Mouse (Mus musculus) adrenal gland, postnatal 25 days (tissue): Measurements from ENCODE around the gene Gfod2. TPM values are rescaled to one million over a fixed set of nuclear protein-coding genes. Genes with fewer than 3 reads are reported as not detected.

Source experiments
- DNase-seq: peaks from one replicate; pipeline ENCODE4 v3.0.0; 2021; ENCODE audit warnings: mixed read lengths
- long read RNA-seq: library from polyadenylated mRNA; stranded (forward); transcript quantifications from one replicate; pipeline ENCODE4 v2.0.0, GENCODE M21; 2021
- total RNA-seq: library from RNA; stranded (reverse); gene quantifications from 2 replicates; pipeline ENCODE4 v1.2.3, GENCODE M21; 2021

The Gfod2 gene
- total RNA-seq = 9.3 and 9.6 TPM in 2 replicates
- long read RNA-seq, full-length matches to known transcripts = 16 of 19 reads
- long read RNA-seq, partial matches to known transcripts = 0 of 19 reads
- long read RNA-seq, other reads (novel, unspliced or antisense) = 3 of 19 reads

DNA sequence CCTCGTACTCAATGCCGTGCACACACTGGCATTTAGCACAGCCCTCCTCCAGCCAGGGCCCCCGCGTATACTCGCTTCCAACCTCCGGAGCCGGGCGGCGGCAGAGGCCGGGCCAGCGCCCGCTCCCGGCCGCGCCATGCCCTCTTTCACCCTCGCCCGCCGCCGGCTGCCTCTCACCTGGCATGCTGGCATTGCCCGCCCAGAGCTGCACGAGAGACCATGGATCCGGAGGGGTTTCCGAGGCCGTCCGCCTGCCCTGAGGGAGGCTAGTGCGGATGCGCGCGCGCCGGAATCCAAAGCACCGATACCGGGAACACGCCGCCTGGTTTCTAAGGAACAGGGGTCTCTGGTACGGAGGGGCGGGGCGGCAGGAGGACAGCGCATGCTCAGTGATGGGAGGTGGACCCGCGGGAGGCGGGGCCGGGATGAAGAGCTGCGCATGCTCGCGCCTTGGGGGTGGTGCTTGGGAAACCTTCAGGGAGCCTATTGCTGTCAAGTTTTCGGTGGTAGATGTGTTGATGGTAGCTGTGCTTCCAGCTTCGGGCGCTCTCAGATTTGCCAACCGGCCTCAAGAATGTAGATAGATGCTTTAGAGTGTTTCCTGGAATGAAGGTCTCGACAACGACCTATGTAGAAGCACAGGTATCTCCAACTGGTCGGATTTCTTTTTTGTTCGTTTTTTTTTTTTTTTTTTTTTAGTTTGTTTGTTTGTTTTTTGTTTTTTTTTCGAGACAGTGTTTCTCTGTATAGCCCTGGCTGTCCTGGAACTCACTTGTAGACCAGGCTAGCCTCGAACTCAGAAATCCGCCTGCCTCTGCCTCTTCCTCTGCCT lies at the start of gene Gfod2:
Gene Gfod2, minus strand, starts transcription at position 388 of the 832 bp plus-strand sequence.
- peak; percentile 99 for DNase-seq

DNA sequence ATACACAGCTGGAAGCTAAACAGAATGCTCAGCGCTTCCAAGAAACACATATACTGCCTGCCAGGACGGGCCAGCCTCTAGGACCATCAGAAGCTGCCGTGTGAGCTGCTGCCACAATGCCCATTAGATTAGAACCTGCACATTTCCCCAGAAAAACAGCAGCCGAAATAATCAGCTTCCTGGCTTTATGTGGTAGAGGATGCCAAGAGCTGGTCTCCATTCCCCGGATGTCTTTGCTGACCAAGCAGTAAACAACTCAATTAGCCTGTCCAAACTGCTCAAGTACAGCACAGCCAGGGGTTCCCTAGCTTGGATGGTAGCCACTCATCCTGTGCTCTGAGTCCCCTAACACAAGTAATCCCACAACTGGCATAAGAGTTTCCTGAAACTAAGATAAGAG lies 49.3 kb upstream of the Gfod2 start:
- DNase-seq = no peak

DNA sequence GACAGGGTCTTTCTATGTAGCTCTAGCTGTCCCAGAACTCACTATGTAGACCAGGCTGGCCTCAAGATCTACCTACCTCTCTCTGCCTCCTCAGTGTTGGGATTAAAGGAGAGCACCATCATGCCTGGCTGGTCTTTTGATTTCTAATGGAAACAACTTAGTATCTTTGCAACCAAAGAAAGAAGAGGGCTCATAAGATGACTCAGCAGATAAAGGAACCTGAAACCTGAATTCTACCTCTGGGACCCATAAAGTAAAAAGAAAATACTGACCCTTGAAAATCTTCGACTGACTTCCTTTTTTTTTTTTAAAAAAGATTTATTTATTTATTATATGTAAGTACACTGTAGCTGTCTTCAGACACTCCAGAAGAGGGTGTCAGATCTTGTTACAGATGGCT lies 47.5 kb upstream of the Gfod2 start:
- DNase-seq = no peak

DNA sequence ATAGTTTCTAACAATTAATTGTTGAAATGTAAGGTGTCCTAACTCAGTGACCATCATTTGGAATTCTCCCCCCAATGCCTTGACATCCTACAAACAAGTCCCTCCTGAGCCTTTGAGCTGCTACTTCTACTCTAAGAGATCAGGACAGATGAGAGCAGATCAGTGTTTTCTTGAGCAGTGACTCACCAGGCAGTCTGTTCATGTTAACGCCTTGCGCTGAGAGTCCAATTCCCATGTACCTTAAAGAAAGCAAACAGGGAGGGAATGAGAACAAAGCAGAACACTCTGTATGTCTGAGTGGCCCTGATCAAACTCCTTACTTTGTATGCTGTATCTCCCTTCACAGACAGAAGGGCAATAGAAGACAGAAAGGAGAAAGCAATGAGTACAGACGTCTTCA lies 46.9 kb upstream of the Gfod2 start:
- DNase-seq = no peak

DNA sequence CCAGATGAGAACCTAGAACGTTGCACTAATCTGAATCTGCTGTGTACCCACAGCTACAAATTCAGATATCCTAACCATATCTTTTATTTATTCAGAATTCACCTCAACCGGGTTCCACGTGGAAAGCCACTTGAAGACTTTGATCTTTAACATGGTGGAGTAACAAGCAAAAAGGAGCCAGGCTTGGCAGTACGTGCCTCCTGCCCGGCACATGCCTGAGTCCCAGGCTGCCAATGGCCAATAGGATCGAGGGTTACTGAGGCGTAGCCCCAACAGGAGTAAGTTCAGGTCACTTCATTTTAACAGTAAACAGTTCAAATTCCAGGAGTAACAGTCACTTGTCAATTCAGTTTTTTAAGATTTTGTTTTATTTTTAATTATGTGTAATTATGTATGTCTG lies 46.3 kb upstream of the Gfod2 start:
- no peak for DNase-seq

DNA sequence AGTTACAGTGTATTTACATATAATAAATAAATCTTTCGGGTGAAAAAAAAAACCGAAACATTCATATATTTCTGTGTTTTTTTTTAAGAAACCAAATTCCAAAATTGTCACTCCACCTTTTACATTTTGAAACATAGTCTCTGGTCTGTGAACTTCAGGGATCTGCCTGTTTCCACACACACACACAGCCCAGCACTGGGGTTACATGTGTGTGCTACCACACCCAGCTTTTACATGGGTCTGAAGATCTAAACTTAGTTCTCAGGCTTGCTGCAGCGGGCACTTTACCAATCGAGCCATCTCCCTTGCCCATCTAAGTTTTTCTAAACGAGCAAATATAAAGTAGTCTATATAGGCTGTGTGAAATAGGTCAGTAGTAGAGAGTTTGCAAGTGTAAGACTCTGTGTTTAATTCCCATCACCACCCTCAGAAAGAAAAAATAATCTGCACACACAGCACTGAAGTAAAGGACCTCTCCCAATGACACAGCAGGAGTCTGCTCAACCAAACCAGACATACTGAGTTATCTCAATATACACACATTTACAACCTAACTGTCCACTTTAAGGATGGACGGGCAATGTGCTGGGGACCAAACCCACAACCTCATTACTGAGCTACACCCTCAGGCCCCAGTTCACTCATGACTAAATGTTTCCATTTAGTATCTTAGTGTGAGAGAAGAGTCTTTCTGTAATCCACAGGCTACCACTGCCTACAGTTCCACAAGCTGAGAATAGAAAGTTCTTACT lies 42.9 kb upstream of the Gfod2 start:
- no peak for DNase-seq

DNA sequence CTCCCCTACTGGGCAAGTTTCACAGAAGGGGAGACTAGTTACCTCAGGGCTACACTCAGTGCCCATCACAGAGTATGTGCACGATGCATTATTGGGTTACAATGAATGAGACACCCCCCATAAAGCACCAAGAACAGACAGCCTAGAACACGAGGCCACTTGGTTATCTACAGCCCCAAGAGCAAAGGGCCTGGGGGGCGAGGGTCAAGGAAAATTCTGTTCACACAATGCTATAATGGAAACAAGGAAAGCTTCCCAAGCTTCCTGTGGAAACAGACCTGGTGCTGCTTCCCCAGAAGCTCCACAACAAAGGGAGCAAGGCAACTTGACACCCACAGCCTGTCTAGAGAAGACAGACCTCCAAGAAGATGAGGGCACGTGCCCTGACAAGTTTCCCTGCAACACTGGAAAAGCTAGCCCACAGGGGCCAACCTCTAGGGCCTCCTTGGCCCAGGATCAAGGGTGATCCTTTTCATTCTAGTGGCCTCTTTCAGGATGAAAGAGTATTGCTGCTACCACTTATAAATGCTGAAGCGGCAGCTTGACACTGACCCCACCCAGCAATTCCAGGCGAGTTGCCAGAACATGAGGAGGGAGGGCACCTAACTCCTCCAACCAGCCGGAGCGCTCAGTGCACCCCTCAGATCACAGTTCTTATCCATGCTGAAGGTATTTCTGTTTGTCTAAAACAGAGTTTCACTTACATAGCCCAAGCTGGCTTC lies 40.8 kb upstream of the Gfod2 start:
- peak; percentile 82 for DNase-seq

DNA sequence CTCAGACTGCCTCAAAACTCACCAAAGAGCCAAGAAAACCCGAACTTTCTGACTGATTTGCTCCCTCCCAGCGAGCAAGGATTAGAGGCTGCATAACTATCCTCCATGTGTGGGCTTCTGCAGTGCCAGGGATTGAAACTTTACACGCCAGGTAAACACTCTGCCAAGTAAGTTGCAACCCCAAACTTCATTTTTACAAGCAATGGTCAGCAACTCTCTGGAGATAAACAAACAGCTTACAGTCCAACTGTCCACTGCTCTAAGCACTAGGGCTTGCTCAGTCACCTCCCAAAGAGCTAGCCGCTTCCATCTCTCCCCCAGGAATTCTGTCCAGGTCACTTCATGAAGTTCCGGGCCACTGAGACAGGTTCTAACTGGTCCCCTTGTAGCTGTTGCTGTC lies 39.9 kb upstream of the Gfod2 start:
- no peak for DNase-seq

DNA sequence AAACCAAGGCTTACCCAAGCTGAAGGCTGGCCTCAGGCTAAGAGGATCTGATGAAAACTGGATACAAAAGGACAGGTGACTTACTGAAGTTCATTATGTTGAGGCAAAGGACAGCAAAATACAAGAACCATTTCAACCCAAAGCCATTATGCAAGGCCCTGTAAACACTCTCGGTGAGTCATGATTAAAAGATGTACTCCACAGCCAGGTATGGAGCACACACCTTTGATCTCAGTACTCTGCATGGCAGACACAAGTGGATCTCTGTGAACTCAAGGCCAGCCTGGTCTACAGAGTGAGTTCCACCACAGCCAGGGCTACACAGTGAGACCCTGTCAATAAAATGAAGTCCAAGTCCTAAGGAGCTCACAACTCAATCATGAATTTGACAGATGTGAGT lies 37.3 kb upstream of the Gfod2 start:
- no peak for DNase-seq

DNA sequence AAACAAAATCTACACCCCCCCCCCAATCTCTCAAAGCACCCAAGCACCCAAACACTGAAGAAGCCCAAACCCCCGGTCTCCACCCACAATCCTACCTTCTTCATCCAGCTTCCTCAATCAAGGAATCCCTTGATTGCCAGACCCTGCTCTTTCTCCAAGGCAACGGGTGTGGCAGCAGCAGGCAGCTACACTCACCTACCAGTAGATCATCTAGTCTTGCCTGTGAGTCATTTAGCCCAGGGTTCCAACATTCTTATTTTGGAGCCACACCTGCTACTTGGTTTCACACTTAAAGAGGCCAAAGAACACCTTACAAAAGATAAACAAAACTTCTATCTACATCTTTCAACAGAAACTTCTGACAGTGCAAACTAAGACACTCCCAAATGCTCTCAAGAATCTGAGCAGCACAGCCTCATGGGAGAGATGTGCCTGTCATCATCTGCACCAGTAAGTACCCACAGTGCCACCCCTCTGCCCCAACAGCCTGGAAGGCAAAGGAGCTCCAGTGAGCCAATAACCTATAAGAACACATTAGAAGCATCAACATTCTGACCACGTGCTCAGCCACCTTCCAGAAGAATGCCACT lies 35.6 kb upstream of the Gfod2 start:
- no peak for DNase-seq

DNA sequence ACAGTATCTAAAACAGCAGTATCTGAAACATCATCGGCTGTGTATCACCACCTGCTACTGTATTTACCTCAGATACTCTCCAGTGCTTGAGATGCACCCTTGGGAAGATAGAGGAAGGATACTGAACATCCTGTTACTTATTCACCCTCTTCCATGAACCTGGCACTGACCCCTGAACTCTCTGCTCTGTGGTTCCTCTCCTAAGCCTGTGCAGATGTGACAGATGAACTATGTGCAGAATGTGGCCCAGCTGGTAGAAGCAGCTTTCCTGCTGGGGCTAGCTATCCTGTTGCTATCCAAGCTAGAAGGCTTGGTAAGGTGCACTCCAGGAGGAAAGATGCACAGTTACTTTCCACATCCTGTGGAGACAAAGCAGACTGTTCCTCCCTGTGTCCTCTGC lies 34.9 kb upstream of the Gfod2 start:
- DNase-seq = no peak

DNA sequence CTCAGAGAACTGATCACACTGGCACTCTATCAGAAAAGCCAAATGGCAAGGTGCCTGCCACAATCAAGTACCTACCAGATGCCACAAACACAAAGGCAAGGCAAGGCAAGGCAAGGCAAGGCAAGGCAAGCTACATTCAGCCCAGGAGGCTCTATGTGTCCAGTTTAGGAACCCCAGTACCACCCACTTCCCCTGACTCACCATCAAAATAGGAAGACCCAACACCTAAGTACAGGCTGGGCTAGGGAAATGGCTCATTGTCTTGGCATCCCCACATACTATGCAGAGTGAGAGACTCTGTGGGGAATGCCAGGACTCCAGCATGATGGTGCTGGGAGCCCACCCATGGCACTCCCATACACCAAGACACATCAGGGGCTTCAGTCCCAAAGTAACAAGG lies 31.2 kb upstream of the Gfod2 start:
- no peak for DNase-seq

DNA sequence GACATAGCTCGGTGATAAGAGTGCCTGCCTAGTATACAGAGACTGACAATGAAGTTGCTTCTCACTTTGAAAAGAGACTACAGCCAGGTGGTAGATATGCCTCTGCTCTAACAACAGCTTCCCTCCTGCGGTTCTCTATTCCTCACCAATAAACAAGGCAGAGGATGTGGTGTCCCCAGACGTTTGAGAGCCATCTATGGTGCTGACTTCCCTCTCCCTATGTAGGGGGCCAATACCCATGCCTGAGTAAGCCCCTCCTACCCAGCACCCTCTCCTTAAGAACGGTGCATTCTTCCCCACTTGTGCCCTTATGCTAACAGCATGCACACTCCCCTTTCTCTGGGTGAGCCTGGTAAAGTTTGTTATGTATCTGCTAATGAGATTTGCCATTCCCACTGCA lies 30.5 kb upstream of the Gfod2 start:
- DNase-seq = no peak

DNA sequence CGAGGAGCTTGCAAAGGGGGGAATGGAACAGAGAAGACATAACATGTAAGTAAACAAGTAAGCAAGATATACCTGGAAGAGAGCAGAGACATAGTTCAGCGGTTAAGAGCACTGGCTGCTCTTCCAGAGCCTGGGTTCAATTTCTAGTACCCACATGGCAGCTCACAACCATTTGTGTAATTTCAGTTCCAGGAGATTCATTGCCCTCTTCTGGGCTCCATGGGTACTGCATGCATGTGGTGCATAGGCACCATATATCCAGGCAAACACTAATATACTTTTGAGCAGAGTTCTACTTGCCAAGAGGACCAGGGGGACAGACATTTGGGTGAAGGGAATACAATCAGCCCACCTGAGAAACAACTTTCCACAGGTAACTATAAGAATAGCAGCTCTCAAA lies 29.8 kb upstream of the Gfod2 start:
- DNase-seq = peak; percentile 57

DNA sequence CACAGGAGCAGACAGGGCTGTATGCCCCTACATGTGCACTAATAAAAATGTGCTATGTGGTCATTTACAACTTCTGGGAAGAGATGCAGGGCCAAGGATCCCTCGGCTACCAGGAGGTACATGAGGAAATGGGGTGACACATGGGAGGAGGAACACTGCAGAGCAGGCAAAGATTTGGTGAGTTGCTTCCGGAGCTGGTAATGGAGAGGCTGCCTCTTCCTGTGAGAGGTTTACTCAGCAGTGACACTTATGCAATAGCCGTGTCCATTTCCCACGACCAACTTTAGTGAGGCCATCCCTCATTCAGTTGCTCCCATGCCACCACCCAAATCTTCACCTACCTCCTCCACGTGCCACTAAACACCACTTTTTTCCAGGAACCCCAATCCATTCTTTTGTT lies 21.8 kb upstream of the Gfod2 start:
- no peak for DNase-seq

DNA sequence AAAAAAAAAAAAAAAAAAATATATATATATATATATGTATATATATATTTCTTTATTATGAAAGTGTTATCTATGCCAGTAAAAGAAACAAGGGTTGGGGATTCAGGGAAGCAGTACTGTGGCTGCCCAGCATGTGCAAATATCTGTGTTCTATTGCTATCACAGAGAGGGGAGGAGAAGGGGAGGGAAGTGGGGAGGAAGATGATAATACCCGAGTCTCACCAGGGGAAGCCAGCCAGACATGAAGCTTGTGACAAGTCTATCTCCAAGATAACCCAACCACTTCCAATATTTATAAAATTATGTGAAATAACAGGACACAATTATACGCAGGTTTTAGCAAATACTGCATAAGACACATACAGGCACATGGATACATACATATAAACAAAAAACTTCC lies 19.4 kb upstream of the Gfod2 start:
- DNase-seq = no peak

DNA sequence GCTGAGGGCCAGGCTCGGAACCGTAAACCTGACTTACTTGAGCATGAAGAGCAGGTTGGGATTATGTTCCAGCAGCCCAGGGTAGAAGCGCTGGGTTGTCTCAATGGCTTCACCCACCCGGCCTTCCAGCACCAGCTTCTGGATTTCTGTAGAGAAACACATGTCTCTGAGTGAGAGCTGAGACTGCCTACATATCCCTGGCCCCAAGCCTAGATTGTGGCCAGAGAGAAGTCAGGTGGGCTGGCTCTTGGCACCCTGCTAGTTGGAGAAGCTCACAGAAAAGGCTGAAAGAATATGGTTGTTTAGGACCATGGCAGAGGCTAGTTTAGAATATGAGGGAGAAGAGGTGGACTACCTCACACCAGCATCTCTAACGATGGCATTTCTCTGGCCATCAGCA lies 16.0 kb upstream of the Gfod2 start:
- no peak for DNase-seq

DNA sequence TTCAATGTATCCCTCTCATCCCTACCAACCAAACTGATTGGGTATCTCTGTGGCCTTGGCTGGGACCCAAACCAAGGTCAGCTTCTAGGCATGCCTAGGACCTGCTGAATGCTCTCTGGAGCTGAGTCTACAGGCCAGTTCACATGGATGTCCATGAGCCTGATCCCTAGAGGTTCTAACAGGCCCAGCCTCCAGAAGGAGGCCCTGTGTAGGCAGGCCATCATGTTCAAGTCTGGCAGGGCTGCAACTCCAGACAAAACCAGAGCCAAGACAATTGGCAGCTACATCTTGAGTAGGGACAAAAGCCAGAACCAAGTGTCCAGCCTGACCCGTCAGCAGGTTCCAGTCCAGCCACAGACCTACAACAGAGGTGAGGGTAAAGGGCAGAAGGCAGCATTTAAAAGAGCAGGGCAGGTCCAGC lies 15.0 kb upstream of the Gfod2 start:
- DNase-seq = peak; percentile 36

DNA sequence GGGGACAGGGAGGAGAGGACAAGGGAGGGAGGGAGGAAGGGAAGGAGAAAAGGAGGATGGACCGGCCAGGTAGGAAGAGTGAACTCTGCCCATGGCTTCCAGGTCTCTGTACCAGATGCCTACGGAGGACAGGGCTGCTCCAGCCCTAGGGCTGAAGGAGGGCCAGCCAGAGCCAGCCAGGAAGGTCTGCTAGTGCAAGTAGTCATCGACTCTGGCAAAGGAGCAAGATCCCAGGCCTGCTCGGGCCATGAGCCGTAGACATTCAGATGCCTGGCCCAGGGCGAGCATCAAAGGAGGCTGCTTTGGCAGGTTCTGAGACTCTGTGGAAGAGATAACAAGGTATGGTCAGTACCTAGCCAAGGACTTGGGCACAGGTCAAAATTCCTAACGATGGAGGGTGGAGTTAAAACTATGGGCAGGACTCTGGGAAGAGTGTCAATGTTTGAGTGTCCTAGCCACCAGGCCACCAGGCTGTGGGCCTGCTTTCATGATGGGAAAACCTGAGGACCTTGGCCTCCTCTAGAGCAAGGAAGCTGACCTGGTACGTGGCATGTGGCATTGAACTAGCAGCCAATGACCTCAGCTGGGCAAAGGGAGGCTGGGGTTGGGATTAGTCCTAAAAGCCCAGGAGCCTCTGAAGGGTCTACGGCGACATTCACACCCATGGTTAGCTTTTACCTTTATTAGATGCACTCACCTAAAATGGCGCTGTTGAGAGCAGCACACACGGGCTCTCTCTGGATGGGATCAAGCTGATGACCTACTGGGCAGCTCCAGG lies 13.1 kb upstream of the Gfod2 start:
- DNase-seq = no peak

DNA sequence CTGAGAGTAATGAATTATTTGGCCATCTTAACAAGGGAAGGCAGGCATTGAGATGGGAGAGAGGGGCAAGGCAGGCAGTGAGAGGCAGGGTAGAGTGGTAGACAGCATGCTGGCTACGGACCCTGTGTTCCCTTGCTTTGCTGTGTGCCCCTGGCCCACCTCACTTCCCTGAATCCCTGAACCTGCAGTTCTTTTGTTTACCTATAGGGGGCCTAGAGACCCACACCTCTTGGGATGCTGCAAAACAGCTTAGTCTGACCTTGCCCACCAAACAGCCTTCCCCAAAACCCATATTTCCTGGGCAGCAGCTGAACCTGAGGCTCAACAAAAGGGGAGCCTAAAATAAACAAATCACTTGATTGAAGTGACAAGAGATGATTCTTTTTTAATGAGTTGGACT lies 12.1 kb upstream of the Gfod2 start:
- DNase-seq = no peak

DNA sequence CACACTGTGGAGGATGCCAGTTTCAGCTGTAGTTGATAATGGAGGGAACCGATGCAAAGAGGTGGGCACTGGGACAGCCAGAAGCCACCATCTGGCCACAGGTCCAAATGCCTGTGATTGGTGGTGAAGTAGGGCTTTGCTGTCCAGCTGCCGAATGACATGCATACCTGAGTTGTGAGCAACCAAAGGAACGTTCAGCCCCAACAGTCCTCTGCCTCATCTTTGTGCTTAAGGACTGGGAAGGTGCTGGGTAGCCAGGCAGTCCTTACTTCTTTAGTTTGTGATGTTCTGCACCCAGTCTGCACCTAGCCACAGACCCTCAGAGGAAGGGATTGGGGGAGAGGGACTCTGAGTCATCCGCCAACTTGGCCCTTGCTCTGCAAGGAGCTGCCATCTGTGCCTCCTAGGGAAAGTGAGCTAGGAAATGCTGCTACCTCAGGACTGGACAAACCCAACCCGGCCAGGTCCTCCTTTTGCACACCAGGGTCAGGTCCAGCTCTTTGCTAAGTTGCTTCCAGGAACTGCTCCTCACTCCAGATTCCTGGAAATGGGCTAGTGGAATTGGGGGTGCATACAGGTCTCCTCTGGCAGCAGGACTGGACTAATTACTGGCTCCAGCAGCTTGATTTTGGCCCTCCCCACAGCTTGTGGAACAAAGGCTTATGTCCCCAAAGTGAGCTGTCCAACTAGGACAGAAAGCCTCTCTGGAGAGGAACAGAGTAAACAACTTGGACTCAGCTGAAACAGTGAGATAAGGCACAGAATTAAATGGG lies 10.2 kb upstream of the Gfod2 start:
- no peak for DNase-seq
